Mouse (Mus musculus) spleen, adult 2 months (tissue): ENCODE results near the gene Cenph.

ENCODE experiments used
- CTCF ChIP-seq: fragments of 200-500 bp; IDR thresholded peaks from 2 replicates; pipeline ENCODE4 v1.5.1; 2011; ENCODE audit warnings: mild to moderate bottlenecking, inconsistent platforms; ENCODE audit not compliant: insufficient read depth, insufficient read length, insufficient replicate concordance; ENCODE audit errors: extremely low read depth
- POLR2A ChIP-seq: fragments of 200-500 bp; IDR thresholded peaks from 2 replicates; pipeline ENCODE4 v1.6.1; 2011; ENCODE audit warnings: low read depth, low read length, inconsistent platforms

- TF ChIP-seq CTCF: no peak
- no peak for TF ChIP-seq POLR2A
Observed at GRCm38 (mm10) chr13:100824306-100824705, 48.6 kb upstream of the Cenph start.
